Mouse (Mus musculus) embryonic facial prominence, embryonic 13.5 days (tissue): ENCODE results near the gene Pidd1. TPM values are rescaled to one million over a fixed set of nuclear protein-coding genes. Genes with fewer than 3 reads are reported as not detected.
A peak's percentile ranks its signal among the peaks of the same experiment; 100 is the strongest.

Experiments
- ATAC-seq: fragments of 200-750 bp; cut with Nextera tagmentation; 2 replicates; pipeline ENCODE4 v1.8.0; 2017; ENCODE audit warnings: low read depth; ENCODE audit not compliant: insufficient number of reproducible peaks, insufficient read depth, low FRiP score, low TSS enrichment
- H3K27ac ChIP-seq: fragments of 300-500 bp; sonication (generic); 2 replicates; pipeline ENCODE4 v1.5.1; 2015; ENCODE audit warnings: moderate library complexity, mild to moderate bottlenecking, inconsistent platforms
- H3K27me3 ChIP-seq: fragments of 300-500 bp; sonication (generic); 2 replicates; pipeline ENCODE4 v1.6.1; 2015; ENCODE audit warnings: mild to moderate bottlenecking, inconsistent platforms
- H3K36me3 ChIP-seq: fragments of 300-500 bp; sonication (generic); 2 replicates; pipeline ENCODE4 v1.6.1; 2015; ENCODE audit warnings: mild to moderate bottlenecking, inconsistent platforms
- H3K4me1 ChIP-seq: fragments of 300-500 bp; sonication (generic); 2 replicates; pipeline ENCODE4 v1.6.1; 2015; ENCODE audit warnings: inconsistent platforms
- H3K4me2 ChIP-seq: fragments of 300-500 bp; sonication (generic); 2 replicates; pipeline ENCODE4 v1.6.1; 2015; ENCODE audit warnings: moderate library complexity, mild to moderate bottlenecking, inconsistent platforms
- H3K4me3 ChIP-seq: fragments of 300-500 bp; sonication (generic); 2 replicates; pipeline ENCODE4 v1.5.1; 2015; ENCODE audit warnings: mild to moderate bottlenecking, inconsistent platforms
- H3K9ac ChIP-seq: fragments of 300-500 bp; sonication (generic); 2 replicates; pipeline ENCODE4 v1.6.1; 2015; ENCODE audit warnings: mild to moderate bottlenecking, inconsistent platforms
- H3K9me3 ChIP-seq: fragments of 300-500 bp; sonication (generic); 2 replicates; pipeline ENCODE4 v1.6.1; 2016; ENCODE audit warnings: inconsistent platforms
- WGBS: fragments of 180-500 bp; shearing (Covaris S2); methylation state at CpG from one replicate; pipeline ENCODE4 v1.1.7; 2015; ENCODE audit warnings: mixed read lengths; 5-methylcytosine and 5-hydroxymethylcytosine counted together
- polyA plus RNA-seq: library from polyadenylated mRNA; unstranded; fragments of >200 nt; fragmentation: Nextera tagmentation; extraction: Ambion mirVana; gene quantifications from 2 replicates; pipeline ENCODE4 v1.2.1, GENCODE M21; 2015

Pidd1 gene
- polyA plus RNA-seq, 1 experiment from 2014 or later = 11.4 TPM

DNA sequence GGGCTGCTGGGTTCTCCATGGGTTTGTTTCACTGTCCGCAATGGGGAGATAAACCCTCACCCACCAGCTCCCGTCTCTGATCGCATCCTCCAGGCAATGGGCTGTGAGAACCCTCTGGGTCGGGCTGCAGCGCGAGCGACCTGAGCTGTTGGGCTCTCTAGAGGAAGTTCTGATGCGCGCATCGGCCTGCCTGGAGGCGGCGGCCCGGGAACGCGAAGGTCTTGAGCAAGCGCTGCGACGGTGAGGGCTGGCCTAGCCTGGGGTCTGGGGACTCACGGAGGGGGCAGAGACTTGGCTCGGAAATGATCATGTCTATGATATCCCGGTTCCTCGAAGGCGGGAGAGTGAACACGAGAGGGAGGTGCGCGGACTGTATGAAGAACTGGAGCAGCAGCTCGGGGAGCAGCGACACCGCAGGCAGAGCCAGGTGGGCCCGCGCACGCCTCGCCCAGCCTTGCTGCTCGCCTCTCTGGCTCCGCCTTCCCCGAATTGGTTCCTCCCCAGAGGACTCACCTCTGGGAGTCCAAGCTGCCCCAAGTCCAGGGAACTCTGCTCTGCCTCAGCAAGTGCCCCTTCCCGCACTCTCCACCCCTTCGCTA is 20.9 kb upstream of the Pidd1 start:
- WGBS = 3% methylated on average over 38 of the region's 38 CpGs
- no peaks in the 10 kb centered on the region for H3K9me3 ChIP-seq
- H3K27me3 ChIP-seq = peaks cover 70% of the 10 kb centered on the region
- peaks cover 7% of the 10 kb centered on the region for H3K36me3 ChIP-seq
- H3K27ac ChIP-seq = no peak overlapping the region
- H3K4me3 ChIP-seq = peak overlapping the region; percentile 31
- peaks cover 64% of the 10 kb centered on the region for H3K4me1 ChIP-seq
- peak overlapping the region; percentile 59 for H3K4me2 ChIP-seq
- H3K9ac ChIP-seq = peak overlapping the region; percentile 61
- ATAC-seq = no peak

- Histone ChIP-seq H3K27me3 (peaks cover 77% of the 10 kb centered on the region), H3K27ac (no peak overlapping the region), H3K9me3 (no peaks in the 10 kb centered on the region), H3K4me1 (peaks cover 57% of the 10 kb centered on the region), H3K36me3 (peaks cover 3% of the 10 kb centered on the region), H3K4me3 (peak overlapping the region; percentile 31), H3K9ac (0 out of 2 replicates have a peak overlapping the region, but pooled peaks have one; percentile 40), H3K4me2 (peak overlapping the region; percentile 59)
- 22% methylated on average over 12 of the region's 12 CpGs for WGBS
- no peak for ATAC-seq
These were observed 20.2 kb upstream of the Pidd1 start for GRCm38 (mm10) chr7:141463824-141464602.

DNA sequence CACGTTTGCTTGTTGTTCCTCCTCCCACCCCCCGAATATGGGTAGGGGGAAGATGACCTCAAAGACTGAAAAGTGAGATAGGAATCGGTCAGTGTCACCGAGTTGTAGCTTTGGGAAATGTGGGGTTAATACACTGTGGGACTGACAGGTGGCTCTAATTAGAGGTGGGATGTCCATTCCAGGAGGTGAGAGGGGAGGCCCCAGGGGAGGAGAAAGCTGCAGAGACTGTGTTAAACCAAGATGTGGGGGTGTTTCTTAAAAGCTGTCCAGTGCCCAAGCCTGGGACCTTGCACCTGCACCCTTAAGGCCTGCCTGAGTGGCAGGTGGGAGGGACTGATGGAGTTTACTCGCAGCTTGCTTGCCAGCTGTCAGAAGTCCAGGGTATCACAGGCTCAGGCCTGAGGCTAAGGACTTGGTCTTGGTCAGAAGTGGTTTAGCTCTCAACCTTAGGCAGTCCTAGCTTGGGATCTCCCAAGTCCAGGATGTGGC is 18.6 kb upstream of the Pidd1 start:
- WGBS = 5% methylated on average over 5 of the region's 5 CpGs
- no peak overlapping the region for H3K27ac ChIP-seq
- no peak overlapping the region for H3K9ac ChIP-seq
- peaks cover 46% of the 10 kb centered on the region for H3K4me1 ChIP-seq
- H3K4me2 ChIP-seq = peak overlapping the region; percentile 67
- no peak for ATAC-seq
- H3K9me3 ChIP-seq = no peaks in the 10 kb centered on the region
- peaks cover 3% of the 10 kb centered on the region; the same call in 1 of the 2 replicates for H3K36me3 ChIP-seq
- no peak overlapping the region for H3K4me3 ChIP-seq
- H3K27me3 ChIP-seq = peaks cover 83% of the 10 kb centered on the region

- Histone ChIP-seq H3K36me3 (peaks cover 3% of the 10 kb centered on the region; the same call in 1 of the 2 replicates), H3K4me1 (peaks cover 41% of the 10 kb centered on the region), H3K4me3 (peak overlapping the region; percentile 41), H3K4me2 (peak overlapping the region; percentile 67), H3K9me3 (no peaks in the 10 kb centered on the region), H3K27me3 (peaks cover 89% of the 10 kb centered on the region), H3K27ac (no peak overlapping the region), H3K9ac (peak overlapping the region; percentile 68)
- 2% methylated on average over 58 of the region's 59 CpGs for WGBS
- ATAC-seq = no peak
These were observed 17.9 kb upstream of the Pidd1 start for GRCm38 (mm10) chr7:141461521-141462332.

DNA sequence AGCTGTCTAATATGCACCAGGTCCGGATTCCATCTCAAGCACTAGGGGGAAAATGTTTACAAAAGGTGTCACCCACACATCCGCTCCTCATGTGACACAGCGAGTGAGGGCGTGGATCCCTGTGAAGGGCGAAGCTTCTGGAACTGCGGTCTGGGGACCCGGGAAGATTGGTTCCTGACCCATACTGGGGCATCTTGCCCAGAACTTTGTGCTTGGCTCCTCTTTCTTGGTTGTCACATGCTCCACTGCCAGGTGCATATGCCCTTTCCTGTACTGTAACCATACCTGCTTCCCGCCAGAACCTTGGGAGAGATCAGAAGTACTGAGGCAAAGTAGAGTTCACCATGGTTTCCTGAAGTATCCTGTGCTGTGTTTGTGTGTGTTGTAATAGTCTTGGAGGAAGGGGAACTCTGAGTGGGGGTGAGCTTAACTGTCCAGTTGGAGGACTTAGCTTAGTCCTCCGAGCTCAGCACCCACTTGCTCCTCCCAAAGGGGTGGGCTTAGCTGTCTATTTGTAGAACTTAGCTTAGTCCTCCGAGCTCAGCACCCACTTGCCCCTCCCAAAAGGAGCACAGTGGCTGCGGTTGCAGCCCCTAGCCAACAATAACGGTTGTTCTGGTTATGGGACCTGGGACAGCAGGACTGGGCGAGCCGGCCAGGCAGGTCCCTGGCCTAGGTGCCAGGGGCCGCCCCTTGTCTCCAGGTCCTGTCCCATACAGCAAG is 16.7 kb upstream of the Pidd1 start, which contains the start of gene Cracr2b:
Gene Cracr2b (plus strand): TSS at position 704 of the 723 bp plus-strand sequence.
- peaks cover 39% of the 10 kb centered on the region for H3K4me1 ChIP-seq
- WGBS = 70% methylated on average over 15 of the region's 15 CpGs
- H3K9me3 ChIP-seq = no peaks in the 10 kb centered on the region
- no peak for ATAC-seq
- peaks cover 3% of the 10 kb centered on the region; the same call in 1 of the 2 replicates for H3K36me3 ChIP-seq
- H3K4me3 ChIP-seq = peak within 1 kb of the TSS; percentile 41
- H3K9ac ChIP-seq = peak within 1 kb of the TSS; percentile 68
- peak within 1 kb of the TSS; percentile 67 for H3K4me2 ChIP-seq
- no peak within 1 kb of the TSS for H3K27ac ChIP-seq
- peaks cover 86% of the 10 kb centered on the region for H3K27me3 ChIP-seq

DNA sequence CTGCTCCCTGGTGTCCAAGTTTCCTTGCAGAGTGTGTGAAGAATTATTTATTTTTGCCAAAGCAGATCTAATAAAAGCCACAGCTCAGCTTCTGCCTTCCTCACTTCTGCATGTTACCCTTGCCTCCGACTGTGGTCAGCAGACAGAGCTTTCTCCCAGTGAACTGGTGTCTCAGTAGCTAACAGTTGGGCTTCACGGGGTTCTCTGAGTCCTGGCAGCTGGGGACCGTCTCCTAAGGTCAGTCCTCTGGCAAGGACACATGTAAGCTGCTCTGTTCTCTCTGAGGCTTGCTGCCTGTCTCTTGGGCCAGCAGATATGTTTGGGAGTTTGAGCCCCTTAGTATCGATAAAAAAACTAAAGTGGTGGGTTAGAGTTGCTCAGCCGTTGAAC is 16.2 kb upstream of the Pidd1 start:
- Histone ChIP-seq H3K4me3 (no peak overlapping the region), H3K9me3 (no peaks in the 10 kb centered on the region), H3K4me1 (peaks cover 35% of the 10 kb centered on the region), H3K4me2 (no peak overlapping the region), H3K27me3 (peaks cover 80% of the 10 kb centered on the region), H3K9ac (no peak overlapping the region), H3K36me3 (peaks cover 3% of the 10 kb centered on the region; the same call in 1 of the 2 replicates), H3K27ac (no peak overlapping the region)
- ATAC-seq = no peak
- 69% methylated on average over 5 of the region's 5 CpGs for WGBS

DNA sequence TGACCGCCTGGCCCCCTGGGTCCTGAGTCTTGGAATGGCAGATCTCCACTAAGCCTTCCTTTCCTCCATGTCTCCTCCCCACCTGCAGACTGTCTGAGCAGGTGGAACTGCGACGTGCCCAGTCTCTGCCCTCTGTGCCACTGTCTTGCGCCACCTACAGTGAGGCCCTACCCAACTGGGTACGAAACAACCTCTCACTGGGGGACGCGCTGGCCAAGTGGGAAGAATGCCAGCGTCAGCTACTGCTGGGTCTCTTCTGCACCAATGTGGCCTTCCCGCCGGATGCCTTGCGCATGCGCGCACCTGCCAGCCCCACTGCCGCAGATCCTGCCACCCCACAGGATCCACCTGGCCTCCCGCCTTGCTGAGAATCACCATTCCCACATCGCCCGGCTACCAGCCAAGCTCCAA is 15.5 kb upstream of the Pidd1 start:
- Histone ChIP-seq H3K27me3 (peaks cover 73% of the 10 kb centered on the region), H3K4me3 (no peak overlapping the region), H3K9ac (no peak overlapping the region), H3K9me3 (no peaks in the 10 kb centered on the region), H3K36me3 (peaks cover 3% of the 10 kb centered on the region; the same call in 1 of the 2 replicates), H3K27ac (no peak overlapping the region), H3K4me1 (peaks cover 34% of the 10 kb centered on the region), H3K4me2 (no peak overlapping the region)
- ATAC-seq = no peak
- WGBS = 84% methylated on average over 17 of the region's 17 CpGs

GRCm38 (mm10) chr7:141458661-141459060 is 14.8 kb upstream of the Pidd1 start:
- 91% methylated on average over 11 of the region's 11 CpGs for WGBS
- H3K4me1 ChIP-seq = peaks cover 30% of the 10 kb centered on the region
- peaks cover 67% of the 10 kb centered on the region for H3K27me3 ChIP-seq
- no peak overlapping the region for H3K4me3 ChIP-seq
- no peak overlapping the region for H3K27ac ChIP-seq
- no peak overlapping the region for H3K4me2 ChIP-seq
- H3K9me3 ChIP-seq = no peaks in the 10 kb centered on the region
- peaks cover 3% of the 10 kb centered on the region; the same call in 1 of the 2 replicates for H3K36me3 ChIP-seq
- no peak for ATAC-seq
- H3K9ac ChIP-seq = no peak overlapping the region

DNA sequence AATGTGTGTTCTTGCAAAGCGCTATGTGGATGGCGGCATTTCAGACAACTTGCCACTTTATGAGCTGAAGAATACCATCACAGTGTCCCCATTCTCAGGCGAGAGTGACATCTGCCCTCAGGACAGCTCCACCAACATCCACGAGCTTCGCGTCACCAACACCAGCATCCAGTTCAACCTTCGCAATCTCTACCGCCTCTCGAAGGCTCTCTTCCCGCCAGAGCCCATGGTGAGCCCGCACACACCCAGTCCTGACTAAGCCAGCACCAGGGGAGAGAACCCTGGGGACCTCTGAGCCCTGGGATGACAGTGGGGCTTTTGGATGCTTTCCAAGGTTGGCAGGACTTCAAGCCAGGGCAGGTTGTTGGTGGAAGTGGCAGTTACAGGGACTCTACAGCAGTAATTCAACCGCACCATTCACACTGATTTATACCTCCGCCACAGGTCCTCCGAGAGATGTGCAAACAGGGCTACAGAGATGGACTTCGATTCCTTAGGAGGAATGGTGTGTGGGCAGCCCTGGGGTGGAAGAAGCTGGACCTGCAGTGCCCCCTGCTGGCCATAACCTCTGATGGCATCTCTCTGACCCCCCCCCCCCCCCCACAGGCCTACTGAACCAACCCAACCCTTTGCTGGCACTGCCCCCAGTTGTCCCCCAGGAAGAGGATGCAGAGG is 14.3 kb upstream of the Pidd1 start:
- no peak overlapping the region for H3K27ac ChIP-seq
- H3K4me2 ChIP-seq = no peak overlapping the region
- peaks cover 3% of the 10 kb centered on the region; the same call in 1 of the 2 replicates for H3K36me3 ChIP-seq
- H3K9ac ChIP-seq = no peak overlapping the region
- peaks cover 30% of the 10 kb centered on the region for H3K4me1 ChIP-seq
- no peak overlapping the region for H3K4me3 ChIP-seq
- H3K9me3 ChIP-seq = no peaks in the 10 kb centered on the region
- 77% methylated on average over 15 of the region's 15 CpGs for WGBS
- H3K27me3 ChIP-seq = peaks cover 61% of the 10 kb centered on the region
- ATAC-seq = no peak

DNA sequence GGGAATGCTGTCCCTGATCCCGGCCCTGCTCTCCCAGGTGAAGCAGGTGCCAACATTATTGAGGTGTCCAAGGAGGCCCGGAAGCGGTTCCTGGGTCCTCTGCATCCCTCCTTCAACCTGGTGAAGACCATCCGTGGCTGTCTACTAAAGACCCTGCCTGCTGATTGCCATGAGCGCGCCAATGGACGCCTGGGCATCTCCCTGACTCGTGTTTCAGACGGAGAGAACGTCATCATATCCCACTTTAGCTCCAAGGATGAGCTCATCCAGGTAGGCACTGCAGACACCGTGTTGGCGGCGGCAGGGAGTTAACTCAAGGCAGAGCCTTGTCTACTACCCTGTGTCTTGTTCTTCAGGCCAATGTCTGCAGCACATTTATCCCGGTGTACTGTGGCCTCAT is 13.4 kb upstream of the Pidd1 start:
- Histone ChIP-seq H3K4me3 (no peak overlapping the region), H3K9me3 (no peaks in the 10 kb centered on the region), H3K27ac (no peak overlapping the region), H3K4me1 (peaks cover 27% of the 10 kb centered on the region), H3K4me2 (no peak overlapping the region), H3K36me3 (peaks cover 5% of the 10 kb centered on the region), H3K9ac (no peak overlapping the region), H3K27me3 (peaks cover 53% of the 10 kb centered on the region)
- ATAC-seq = no peak
- WGBS = 90% methylated on average over 14 of the region's 14 CpGs
